Mouse (Mus musculus): ENCODE measurements at regions not wholly inside any gene's neighbourhood (a gene's known extent, or its start where the extent isn't known, plus 50 kb on each side); places are given as distances from the start of the nearest gene placed in this dataset.

DNA sequence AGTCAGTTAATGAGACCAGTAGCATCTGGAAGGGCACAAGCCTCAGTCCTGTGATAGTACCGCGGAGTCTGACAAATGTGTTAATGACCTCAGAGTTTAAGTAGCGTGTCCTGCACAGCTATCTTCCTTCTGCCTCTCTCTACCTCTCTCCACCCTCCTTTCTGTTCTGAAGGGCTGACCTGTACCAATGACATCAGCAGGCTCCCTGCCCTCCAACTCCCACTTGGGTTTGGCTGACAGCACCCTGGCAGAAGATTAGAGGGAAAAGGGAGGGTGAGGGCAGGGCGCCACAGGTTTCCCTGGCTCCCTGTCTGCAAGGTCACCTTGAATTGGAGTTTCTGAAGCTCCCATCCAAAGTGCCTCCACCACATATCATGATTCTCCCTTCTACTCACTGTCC is 452.0 kb downstream of the Tns1 start:
- ATAC-seq (replicated peaks) = no peak

DNA sequence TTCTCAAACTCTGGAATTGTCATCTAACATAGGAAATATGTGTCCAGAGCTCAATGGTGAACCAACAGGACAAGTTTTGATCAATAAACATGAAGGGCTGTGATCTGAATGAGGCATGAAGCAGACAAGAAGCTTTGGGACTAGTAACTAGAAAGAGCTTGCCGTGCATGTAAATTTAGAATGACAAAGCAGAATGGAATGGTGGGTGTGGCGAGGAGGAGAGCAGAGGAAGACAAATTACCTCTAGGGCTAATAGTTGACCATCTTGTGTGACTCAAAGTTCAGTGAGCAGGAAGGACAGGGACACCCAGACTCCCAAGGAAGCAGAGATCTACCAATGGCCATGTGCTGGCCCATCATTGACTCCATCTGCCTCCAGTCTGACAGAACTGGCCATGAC is 455.6 kb downstream of the Tns1 start:
- Histone ChIP-seq H3K36me3 (replicated peaks) (no peaks in the 10 kb centered on the region), H3K27ac (no peak overlapping the region), H3K9ac (no peak overlapping the region), H3K4me1 (no peaks in the 10 kb centered on the region), H3K4me3 (no peak overlapping the region), H3K9me3 (no peaks in the 10 kb centered on the region), H3K4me2 (no peak overlapping the region), H3K27me3 (replicated peaks) (no peaks in the 10 kb centered on the region)
- 84% methylated on average over 2 of the region's 2 CpGs for WGBS
- ATAC-seq (replicated peaks) = no peak

More for the DNA sequence above, 452.0 kb downstream of the Tns1 start:
- no peaks in the 10 kb centered on the region for H3K36me3 ChIP-seq (replicated peaks)
- H3K4me3 ChIP-seq = no peak overlapping the region
- H3K9me3 ChIP-seq = no peaks in the 10 kb centered on the region
- H3K4me1 ChIP-seq = no peaks in the 10 kb centered on the region
- no peaks in the 10 kb centered on the region for H3K27me3 ChIP-seq (replicated peaks)
- no peak overlapping the region for H3K27ac ChIP-seq
- H3K4me2 ChIP-seq = no peak overlapping the region
- 94% methylated on average over 4 of the region's 4 CpGs for WGBS
- H3K9ac ChIP-seq = no peak overlapping the region

DNA sequence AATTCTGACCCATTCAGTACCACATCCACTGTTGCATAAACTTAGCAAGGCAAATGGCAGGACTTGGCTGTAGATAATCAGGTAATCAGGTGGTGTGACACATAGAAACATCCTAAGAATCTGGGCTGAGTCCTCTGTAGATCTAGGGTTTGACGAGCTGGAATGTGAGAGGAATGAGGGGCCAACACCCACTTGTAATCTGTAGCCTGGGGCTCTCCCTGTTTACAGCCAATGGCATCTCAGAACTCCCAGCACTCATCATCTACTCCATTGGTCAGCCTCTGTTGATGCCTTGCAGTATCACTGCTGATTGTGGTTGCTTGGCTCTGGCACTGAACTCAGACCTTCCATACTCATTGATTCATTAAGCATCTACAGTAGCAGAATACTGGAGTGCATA is 460.7 kb downstream of the Tns1 start:
- H3K36me3 ChIP-seq (replicated peaks) = no peaks in the 10 kb centered on the region
- no peaks in the 10 kb centered on the region for H3K27me3 ChIP-seq (replicated peaks)
- H3K4me2 ChIP-seq = no peak overlapping the region
- no peaks in the 10 kb centered on the region for H3K9me3 ChIP-seq
- no peak overlapping the region for H3K9ac ChIP-seq
- H3K4me3 ChIP-seq = no peak overlapping the region
- ATAC-seq (replicated peaks) = no peak
- no peak overlapping the region for H3K27ac ChIP-seq
- 78% methylated on average over 1 of the region's 1 CpGs for WGBS
- H3K4me1 ChIP-seq = no peaks in the 10 kb centered on the region

DNA sequence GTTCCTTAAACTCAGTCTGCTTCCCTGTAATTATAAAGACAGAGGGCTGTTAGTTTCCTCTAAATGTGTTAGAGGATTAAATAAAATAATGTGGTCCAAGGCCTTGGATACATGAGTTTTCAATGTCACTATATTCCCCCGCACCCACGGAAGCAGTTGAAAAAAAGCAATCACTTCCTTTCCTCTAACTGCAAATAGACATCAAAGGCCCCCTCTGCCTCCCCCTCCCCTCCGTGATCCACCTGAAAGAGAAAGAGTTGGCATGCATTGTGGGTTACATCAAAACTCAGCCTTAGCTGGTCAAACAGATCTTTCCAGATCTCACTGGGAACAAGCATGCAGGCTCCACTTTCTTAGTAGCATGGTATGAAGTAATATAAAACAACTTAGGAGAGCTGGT is 479.2 kb downstream of the Tns1 start:
- H3K9ac ChIP-seq = no peak overlapping the region
- no peak overlapping the region for H3K27ac ChIP-seq
- H3K27me3 ChIP-seq (replicated peaks) = no peaks in the 10 kb centered on the region
- 85% methylated on average over 3 of the region's 3 CpGs for WGBS
- no peak overlapping the region for H3K4me2 ChIP-seq
- no peaks in the 10 kb centered on the region for H3K9me3 ChIP-seq
- no peak overlapping the region for H3K4me3 ChIP-seq
- no peak for ATAC-seq (replicated peaks)
- peaks cover 12% of the 10 kb centered on the region; the same call in 1 of the 2 replicates for H3K4me1 ChIP-seq
- no peaks in the 10 kb centered on the region for H3K36me3 ChIP-seq (replicated peaks)

DNA sequence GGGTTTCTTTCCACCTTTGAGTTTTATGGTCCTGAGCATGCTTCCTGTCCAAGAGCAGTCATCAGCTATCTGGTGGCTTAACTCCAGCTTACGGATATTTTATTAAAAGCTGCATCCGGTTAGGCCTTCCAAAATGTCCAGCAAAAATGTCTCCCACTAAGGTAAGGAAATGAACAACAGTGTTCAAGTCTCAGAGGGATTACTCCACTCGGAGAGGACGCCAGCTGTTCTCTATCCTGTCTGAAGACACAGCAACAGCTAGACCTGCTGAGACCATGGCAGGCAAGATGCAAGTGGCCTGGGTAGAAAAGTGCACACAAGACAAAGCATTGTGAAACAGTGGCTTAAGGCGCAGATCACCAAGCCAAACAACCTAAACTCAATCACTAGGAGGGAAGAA is 479.9 kb downstream of the Tns1 start:
- H3K27ac ChIP-seq = no peak overlapping the region
- H3K4me3 ChIP-seq = no peak overlapping the region
- no peak for ATAC-seq (replicated peaks)
- H3K9me3 ChIP-seq = no peaks in the 10 kb centered on the region
- no peaks in the 10 kb centered on the region for H3K36me3 ChIP-seq (replicated peaks)
- H3K9ac ChIP-seq = no peak overlapping the region
- peaks cover 12% of the 10 kb centered on the region; the same call in 1 of the 2 replicates for H3K4me1 ChIP-seq
- no peak overlapping the region for H3K4me2 ChIP-seq
- H3K27me3 ChIP-seq (replicated peaks) = no peaks in the 10 kb centered on the region
- WGBS = 74% methylated on average over 5 of the region's 5 CpGs

DNA sequence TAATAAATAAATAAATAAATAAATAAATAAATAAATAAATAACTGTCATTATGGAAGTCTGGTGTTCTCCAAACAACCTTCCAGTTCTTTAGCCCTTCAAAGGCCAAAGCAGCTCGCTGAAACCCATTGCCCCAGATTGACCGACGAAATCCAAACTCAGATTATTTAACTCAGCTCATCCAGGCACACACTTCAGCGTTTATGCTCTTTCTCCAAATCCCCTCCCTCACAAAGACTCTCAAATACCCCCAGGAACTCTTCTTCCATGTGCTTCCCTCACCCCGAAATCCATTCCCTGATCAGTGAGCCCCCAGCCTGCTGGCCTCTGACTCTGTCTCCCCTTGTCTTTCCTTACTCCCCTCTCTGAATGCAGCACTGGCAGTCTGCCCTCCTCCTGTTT is 480.8 kb downstream of the Tns1 start:
- Histone ChIP-seq H3K9me3 (no peaks in the 10 kb centered on the region), H3K27ac (no peak overlapping the region), H3K4me3 (no peak overlapping the region), H3K36me3 (replicated peaks) (no peaks in the 10 kb centered on the region), H3K27me3 (replicated peaks) (no peaks in the 10 kb centered on the region), H3K9ac (no peak overlapping the region), H3K4me1 (peaks cover 12% of the 10 kb centered on the region; the same call in 1 of the 2 replicates), H3K4me2 (no peak overlapping the region)
- WGBS = 70% methylated on average over 5 of the region's 5 CpGs
- ATAC-seq (replicated peaks) = no peak

DNA sequence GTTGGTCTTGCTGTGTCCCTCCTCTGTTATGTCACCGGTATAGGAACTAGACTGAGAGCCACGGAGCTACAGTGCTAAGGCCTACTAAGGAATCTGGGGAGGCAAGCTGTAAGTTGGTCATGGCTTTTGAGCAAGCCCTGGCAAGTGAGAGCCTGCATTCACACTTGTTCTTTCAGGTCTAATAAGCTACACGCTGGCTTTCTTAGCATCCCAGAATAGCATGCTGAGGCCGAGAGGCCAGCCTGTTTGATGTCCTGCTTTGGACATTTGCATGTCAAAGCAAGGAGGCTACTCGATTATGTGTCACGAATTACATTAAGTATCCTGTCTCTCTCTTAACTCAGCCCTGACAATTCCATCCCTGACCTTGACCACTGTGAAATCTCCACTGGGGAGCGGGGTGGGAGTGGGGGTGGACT is 481.5 kb downstream of the Tns1 start:
- H3K9ac ChIP-seq = no peak overlapping the region
- ATAC-seq (replicated peaks) = peak; percentile 50; the same call in 1 of the 2 replicates

DNA sequence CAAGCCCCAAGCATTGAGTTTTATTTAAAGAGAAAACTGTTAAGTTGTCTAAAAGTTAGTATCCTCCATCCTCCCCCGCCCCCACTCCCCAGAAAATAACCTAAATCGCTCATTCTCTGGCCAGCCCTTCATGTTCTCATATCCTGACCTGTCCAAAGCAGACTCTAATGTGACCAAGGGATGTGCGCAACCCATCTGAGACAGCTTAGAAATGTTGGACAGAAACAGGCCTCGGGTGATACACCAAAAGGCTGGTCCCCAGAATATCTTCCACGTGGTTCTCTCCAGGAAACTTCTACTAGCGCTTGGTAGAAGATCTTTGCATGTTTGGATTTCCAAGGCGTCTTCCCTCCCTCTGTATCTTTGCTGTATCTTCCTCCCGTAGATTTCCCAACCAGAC is 482.8 kb downstream of the Tns1 start:
- Histone ChIP-seq H3K4me1 (peaks cover 12% of the 10 kb centered on the region; the same call in 1 of the 2 replicates), H3K9ac (no peak overlapping the region), H3K4me3 (no peak overlapping the region), H3K36me3 (replicated peaks) (no peaks in the 10 kb centered on the region), H3K4me2 (no peak overlapping the region), H3K9me3 (no peaks in the 10 kb centered on the region), H3K27me3 (replicated peaks) (no peaks in the 10 kb centered on the region), H3K27ac (no peak overlapping the region)
- WGBS = 71% methylated on average over 8 of the region's 8 CpGs
- no peak for ATAC-seq (replicated peaks)

More for the DNA sequence above, 481.5 kb downstream of the Tns1 start:
- no peak overlapping the region for H3K4me3 ChIP-seq
- 9% methylated on average over 7 of the region's 7 CpGs for WGBS
- no peaks in the 10 kb centered on the region for H3K27me3 ChIP-seq (replicated peaks)
- H3K27ac ChIP-seq = no peak overlapping the region
- peaks cover 12% of the 10 kb centered on the region; the same call in 1 of the 2 replicates for H3K4me1 ChIP-seq
- H3K36me3 ChIP-seq (replicated peaks) = no peaks in the 10 kb centered on the region
- H3K9me3 ChIP-seq = no peaks in the 10 kb centered on the region
- H3K4me2 ChIP-seq = no peak overlapping the region

DNA sequence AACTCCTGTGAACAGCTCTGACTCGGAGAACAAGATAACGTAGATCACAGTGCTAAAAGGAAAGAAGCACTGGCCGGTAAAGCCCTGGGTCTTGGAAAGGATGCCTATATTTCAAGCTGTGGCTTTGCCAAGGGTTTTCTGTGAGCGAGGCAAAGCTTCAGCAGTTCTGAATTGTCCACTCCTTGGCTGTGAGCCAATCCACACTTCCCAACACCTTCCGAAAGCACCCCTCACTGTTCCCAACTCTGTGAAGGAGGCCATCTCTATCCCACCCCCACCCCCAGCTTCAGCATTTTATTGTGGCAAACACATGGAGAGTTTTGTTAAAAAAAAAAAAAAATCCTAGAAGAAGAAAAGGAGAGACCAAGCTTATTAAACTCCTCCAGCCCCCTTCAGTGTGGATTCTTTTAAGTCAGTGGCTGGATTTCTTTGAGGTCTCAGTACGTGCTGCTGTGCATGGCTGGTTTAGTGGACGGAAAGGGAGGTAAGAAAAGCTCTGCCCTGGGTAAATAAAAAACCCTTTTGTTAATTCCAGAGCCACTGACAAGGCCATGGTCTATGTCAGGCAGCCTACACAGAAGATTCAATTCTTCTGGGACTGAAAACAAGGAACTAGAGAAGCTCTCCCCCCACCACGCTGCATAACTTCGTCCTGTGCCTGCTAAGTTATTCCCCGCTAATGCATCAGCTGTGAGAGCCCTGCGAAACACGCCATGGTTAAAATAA is 483.4 kb downstream of the Tns1 start:
- H3K27me3 ChIP-seq (replicated peaks) = no peaks in the 10 kb centered on the region
- WGBS = 11% methylated on average over 12 of the region's 12 CpGs
- no peaks in the 10 kb centered on the region for H3K36me3 ChIP-seq (replicated peaks)
- H3K9me3 ChIP-seq = no peaks in the 10 kb centered on the region
- no peak overlapping the region for H3K9ac ChIP-seq
- ATAC-seq (replicated peaks) = peak; percentile 79
- H3K4me1 ChIP-seq = peaks cover 12% of the 10 kb centered on the region; the same call in 1 of the 2 replicates
- H3K4me2 ChIP-seq = no peak overlapping the region
- H3K27ac ChIP-seq = 0 out of 2 replicates have a peak overlapping the region, but pooled peaks have one; percentile 34
- H3K4me3 ChIP-seq = no peak overlapping the region

DNA sequence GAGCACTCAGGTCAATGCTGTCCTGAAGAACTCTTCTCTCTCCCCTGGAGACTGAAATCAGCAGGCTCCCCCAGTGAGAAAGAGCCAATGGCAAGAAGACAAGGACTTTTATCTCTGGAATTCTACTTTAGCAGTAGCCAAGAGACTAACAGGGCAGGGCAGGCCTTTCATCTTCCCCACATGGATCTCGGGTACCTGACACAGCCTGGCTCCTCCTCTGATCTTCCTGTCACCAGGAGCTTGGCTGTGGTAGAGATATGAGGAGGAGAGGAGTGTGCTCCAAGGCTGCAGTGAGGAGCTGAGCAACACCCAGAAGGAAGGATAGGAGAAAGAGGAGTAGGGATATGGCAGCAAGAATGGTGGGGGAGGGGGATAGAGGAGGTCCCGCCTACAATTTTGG is 488.5 kb downstream of the Tns1 start:
- no peak overlapping the region for H3K4me3 ChIP-seq
- no peaks in the 10 kb centered on the region for H3K36me3 ChIP-seq (replicated peaks)
- no peaks in the 10 kb centered on the region for H3K9me3 ChIP-seq
- H3K9ac ChIP-seq = no peak overlapping the region
- H3K27me3 ChIP-seq (replicated peaks) = no peaks in the 10 kb centered on the region
- no peak for ATAC-seq (replicated peaks)
- H3K4me1 ChIP-seq = no peaks in the 10 kb centered on the region
- 77% methylated on average over 2 of the region's 2 CpGs for WGBS
- H3K4me2 ChIP-seq = no peak overlapping the region
- no peak overlapping the region for H3K27ac ChIP-seq

DNA sequence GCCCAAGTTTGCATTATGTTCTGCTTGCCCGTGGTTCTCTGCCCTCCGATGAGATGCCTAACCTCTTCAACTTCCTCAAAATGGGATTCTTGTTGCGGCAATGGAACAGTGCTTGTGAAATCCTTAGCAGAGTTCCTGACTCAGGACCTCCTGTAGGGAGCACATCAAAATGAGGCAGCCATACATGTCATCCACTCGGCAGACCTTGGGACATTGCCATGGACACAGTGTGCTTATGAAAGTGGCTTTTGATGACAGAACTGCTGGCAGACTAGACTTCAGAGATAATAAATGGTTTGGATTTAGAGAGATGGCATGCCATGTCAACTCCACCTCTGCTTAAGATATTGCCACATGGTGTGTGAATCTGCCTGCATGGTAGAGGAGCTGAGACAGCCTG is 489.4 kb downstream of the Tns1 start:
- ATAC-seq (replicated peaks) = no peak
- no peak overlapping the region for H3K4me3 ChIP-seq
- no peak overlapping the region for H3K27ac ChIP-seq
- no peaks in the 10 kb centered on the region for H3K4me1 ChIP-seq
- H3K27me3 ChIP-seq (replicated peaks) = no peaks in the 10 kb centered on the region
- no peaks in the 10 kb centered on the region for H3K36me3 ChIP-seq (replicated peaks)
- WGBS = 86% methylated on average over 4 of the region's 4 CpGs
- no peak overlapping the region for H3K4me2 ChIP-seq
- H3K9me3 ChIP-seq = no peaks in the 10 kb centered on the region
- no peak overlapping the region for H3K9ac ChIP-seq

DNA sequence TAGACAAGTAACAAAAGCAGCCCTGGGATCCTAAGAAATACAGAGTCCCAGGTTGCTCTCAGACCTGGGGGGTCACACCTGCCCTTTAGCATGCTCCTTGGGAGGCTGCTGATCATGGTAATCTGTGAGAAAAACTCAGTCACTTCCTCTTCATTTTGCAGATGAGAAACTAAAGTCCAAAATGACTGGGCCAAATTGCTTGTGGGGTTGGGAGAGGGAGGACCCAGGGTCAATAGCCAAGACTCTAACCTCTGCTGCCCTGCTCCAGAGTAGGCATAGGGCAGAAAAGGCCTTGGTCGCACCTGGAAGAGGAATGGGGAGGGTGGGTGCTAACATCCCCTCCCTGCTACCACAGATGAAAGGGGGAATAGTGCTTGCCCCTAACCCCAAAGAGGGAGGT is 491.2 kb downstream of the Tns1 start:
- ATAC-seq (replicated peaks) = no peak
- no peaks in the 10 kb centered on the region for H3K4me1 ChIP-seq
- H3K27me3 ChIP-seq (replicated peaks) = no peaks in the 10 kb centered on the region
- H3K27ac ChIP-seq = no peak overlapping the region
- no peak overlapping the region for H3K4me3 ChIP-seq
- H3K4me2 ChIP-seq = no peak overlapping the region
- no peaks in the 10 kb centered on the region for H3K36me3 ChIP-seq (replicated peaks)
- no peak overlapping the region for H3K9ac ChIP-seq
- no peaks in the 10 kb centered on the region for H3K9me3 ChIP-seq
- WGBS = 100% methylated on average over 1 of the region's 1 CpGs

DNA sequence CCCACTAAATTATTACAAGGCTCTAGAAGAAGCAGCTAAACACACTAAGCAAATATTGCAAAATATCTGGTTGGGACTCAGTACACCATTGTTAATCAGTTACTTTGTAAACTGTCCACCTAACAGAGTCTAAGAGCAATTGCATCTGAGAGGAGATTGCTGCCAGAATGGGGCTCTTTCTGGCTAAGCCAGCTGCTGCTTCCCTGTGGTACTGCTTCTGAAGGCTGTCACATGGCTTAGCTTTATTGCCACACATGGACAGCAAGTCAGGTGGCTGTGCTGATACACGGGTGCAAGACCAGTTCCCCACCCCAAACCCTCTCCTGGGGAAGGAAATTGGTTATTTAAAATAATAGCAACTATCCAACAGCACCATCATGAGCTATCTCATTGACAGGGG is 493.9 kb downstream of the Tns1 start:
- no peak for ATAC-seq (replicated peaks)

More for the DNA sequence above, 493.9 kb downstream of the Tns1 start:
- H3K27me3 ChIP-seq (replicated peaks) = no peaks in the 10 kb centered on the region
- H3K4me1 ChIP-seq = no peaks in the 10 kb centered on the region
- H3K4me2 ChIP-seq = no peak overlapping the region
- no peaks in the 10 kb centered on the region for H3K9me3 ChIP-seq
- no peaks in the 10 kb centered on the region for H3K36me3 ChIP-seq (replicated peaks)
- WGBS = 45% methylated on average over 1 of the region's 1 CpGs
- H3K9ac ChIP-seq = no peak overlapping the region
- no peak overlapping the region for H3K4me3 ChIP-seq
- no peak overlapping the region for H3K27ac ChIP-seq
